Mouse (Mus musculus) right cerebral cortex, adult 18-20 months (tissue): ENCODE data around the gene Klk10.
A peak's percentile ranks its signal among the peaks of the same experiment; 100 is the strongest.

Source experiments
- DNase-seq: peaks from one replicate; pipeline ENCODE4 v3.0.0; 2022; ENCODE audit warnings: mixed read lengths

Klk10 gene

DNA sequence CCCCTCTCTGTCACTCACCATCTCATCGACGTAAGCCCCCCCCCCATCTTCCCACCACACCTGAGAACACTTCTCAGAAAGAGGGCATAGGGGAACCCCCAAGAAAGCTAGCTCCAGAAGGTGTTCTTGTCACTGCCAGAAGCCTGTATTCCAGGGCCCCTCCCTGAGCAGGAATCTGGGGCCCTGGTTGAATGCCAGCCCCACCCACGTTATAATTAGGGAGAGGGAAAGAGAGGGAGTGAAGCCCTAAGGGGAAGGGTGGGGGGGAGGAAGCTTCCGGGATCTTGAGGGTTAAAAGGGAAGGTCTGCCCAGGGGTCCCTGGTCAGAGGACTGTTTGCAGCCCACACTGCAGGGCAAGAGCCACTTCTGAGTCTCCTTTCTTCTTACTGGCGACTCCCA lies at the start of gene Klk10:
Klk10 (plus strand) TSS at position 290 of the 400 bp plus-strand sequence.
- DNase-seq: no peak

DNA sequence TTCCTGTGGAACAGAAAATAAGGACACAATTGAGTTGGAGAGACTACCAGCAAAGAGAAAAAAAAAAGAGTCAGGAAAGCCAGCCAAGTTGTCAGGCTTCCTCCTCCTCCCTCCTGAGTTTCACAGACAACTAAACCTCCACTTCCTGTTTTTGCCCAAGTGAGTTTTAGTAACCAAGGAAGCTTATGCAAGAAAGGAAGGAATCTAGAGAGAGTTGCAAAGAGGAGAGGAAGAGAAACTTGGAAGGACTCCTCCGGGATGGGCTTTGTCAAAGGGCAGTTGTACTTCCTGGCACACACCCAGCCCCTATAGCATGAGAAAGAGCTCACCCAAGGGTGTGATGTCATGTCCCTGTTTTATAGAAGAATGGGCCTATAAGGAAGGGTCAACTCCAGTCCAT lies 33.0 kb upstream of the Klk10 start:
- DNase-seq: peak; percentile 27

DNA sequence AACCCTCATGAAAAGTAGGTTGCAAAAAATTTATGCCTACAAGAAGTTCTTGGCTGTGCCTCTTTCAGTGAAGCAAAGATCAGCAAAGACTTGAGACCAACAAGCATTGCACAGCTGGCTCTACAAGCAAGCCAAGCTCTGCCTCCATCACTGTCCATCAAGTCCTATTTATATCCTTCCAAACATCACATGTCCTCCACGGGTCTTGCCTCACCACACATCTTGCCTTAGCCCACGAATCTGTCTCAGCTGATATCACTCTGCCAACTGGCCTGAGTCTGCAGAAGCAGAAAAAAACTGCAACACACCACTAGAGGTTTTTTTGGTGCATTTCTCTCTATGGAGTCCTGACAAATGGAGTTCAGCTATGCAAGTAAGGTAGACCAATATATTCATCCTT lies 28.0 kb upstream of the Klk10 start:
- no peak for DNase-seq

DNA sequence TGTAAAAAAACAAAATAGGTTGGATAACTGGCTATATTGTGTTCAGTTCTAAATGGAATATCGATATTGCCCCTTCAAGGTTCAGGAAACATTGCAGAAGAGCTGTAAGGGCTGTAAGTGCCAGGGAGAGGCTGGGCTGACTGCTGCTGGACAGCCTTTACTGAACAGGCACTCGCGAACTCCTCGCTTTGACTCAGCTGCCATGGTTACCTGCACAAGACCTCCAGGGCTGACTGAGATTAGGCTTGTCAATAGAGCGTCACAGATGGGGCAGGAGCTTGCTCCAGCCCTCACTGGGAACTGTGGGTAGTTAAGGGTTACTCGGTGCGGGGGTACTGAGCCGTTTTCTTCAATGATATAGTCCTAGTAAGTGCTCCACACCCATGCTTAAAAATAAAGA lies 14.4 kb upstream of the Klk10 start:
- no peak for DNase-seq

DNA sequence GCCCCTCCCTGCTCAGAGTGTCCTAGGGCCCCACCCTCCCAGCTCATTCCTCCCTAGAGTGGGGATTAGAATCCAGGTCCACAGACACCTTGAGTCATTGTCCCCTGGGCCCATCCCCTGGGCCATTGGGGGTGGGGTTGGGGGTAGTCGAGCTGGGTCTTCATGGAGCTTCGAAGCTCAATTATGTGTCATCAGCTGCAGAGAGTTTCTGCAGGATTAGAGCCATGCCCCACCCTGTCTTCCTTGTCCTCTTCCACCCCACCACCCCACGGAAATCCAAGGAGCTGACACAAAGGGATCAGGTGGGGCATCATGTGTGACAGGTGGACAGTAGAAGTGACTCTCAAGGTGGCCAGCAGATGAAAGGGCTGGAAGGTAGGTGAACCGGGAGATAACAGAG lies 12.2 kb upstream of the Klk10 start, which contains the start of gene Klk12:
Klk12 (plus strand) TSS at position 301 of the 400 bp plus-strand sequence.
- no peak for DNase-seq

DNA sequence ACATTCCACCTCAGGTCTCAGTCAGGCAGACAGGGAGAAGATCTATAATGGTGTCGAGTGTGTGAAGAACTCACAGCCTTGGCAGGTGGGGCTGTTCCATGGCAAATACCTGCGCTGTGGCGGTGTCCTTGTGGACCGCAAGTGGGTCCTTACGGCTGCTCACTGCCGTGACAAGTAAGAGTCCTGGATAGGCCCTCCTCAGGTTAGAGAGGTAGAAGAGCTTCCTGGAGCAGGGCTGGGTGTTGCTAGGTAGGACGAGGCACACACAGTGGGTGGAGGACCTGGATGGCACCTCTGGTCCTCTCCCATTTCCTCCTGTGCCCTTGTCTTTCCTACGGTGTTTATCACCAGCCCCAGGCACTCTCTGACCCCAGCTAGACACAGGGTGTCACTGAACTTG lies 11.2 kb upstream of the Klk10 start:
- DNase-seq: no peak

DNA sequence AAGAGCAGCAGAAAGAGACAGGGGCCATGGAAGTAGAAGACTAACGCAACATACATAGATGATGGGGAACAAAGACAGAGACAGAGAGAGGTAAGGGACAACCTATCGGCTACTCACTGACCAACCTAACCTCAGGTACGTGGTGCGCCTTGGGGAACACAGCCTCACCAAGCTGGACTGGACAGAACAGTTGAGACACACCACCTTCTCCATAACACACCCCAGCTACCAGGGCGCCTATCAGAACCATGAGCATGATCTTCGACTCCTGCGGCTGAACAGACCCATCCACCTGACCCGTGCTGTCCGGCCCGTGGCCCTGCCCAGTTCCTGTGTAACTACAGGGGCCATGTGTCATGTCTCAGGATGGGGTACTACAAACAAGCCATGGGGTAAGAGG lies 10.1 kb upstream of the Klk10 start:
- no peak for DNase-seq

DNA sequence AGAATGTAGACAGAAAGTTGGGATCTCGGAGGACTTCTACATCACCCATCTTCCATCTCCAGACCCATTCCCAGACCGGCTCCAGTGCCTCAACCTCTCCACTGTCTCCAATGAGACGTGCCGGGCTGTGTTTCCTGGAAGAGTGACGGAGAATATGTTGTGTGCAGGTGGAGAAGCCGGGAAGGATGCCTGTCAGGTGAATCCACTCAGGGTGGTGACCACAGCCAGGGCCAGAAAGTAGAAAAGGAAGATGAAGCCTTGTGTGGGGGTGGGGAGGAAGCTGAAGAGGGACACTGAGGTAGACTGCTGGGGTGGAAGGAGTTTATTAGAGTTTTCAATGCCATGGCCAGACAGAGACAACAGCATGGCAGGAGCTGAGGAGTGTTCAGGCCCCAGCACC lies 8.9 kb upstream of the Klk10 start:
- DNase-seq: no peak

DNA sequence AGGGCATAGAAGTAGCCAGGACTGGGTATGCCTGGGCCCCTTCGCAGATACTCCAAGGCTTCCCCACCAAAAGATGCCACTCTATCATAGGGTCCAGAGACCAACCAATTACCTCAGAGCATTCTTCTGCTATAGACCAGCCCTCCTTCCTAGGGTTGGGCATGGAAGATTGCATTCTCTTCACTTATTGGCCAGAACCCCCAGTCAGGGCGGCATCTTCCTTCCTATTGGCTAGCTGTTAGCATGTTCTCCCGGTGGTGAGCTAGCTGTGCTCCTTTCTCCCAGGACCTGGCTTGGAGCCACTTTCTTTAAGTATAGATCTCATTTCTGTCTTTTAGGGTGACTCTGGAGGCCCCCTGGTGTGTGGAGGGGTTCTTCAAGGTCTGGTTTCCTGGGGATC lies 7.9 kb upstream of the Klk10 start:
- no peak for DNase-seq

DNA sequence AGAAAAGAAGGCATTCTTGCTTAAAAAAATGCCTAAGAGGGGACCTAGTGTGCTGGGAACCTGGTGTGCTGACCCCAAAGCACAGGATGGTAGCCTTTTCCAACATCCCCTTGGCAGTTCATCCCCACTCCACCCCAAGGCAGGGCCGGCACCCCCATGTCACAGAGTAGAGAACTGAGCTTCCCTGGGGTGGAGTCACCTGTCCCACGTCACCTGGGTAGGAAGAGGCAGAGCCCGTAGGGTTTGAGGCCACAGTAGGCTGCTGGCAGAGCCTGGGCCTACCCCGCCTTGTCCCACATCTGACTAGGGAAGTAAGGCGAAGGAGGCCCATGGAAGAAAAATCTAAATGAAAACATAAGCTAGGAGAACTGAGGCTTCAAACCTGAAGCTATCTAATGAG lies 6.5 kb upstream of the Klk10 start, which contains the start of gene Klk11:
Klk11 (plus strand) TSS at position 241 of the 400 bp plus-strand sequence.
- no peak for DNase-seq

DNA sequence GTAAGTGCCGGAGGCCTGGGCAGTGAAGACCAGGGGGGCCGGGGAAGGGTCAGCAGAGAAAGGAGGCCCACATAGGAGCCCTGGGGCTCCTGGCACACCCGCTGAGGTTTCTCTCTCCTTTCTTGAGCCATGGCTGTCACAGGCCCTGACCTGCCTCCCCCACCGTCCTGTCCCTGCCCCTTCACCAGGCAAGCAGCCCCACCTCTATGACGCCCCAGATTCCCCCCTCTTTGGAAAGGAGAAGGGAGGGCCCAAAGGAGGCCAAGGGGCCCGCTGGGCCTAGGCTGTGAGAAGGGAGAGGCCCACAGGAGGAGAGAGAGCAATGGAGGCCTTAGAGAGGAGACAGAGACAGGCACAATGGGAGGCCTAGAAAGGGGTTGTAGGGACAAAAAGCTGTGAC lies 6.0 kb upstream of the Klk10 start:
- no peak for DNase-seq

DNA sequence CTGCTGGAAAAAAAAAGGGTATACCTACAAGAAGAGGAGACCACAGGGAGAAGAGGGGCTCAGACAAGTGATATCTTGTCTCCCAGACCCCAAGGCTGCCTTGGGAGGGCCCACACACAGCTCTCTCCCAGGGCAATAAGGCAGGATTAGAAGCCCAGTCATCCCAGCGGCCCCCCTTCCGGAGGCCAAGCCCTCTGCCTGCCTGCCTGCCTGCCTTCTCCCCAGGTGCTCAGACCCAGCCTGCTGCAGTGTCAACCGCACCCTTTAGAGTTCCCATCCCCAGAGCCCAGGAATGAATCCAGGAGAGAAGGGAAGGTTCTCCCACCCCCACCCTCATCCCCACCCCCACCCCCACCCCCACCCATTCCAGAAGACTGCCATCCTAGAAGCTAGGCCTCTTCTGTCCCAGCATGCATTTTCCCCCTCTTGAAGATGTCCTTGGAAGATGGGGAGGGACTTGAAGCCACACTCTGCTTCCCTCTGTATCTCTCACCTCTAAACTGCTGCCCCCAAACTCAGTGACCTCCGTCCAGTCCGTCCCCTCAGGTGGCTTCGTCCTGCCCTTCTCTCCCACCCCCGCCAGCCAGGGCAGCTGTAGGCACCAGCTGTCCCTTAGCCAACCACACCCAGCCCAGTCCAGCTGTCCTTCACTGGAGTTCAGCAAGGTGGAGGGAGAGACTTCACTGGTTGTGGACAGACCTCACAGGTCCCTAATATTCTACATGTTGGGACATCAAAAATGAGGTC lies 5.4 kb upstream of the Klk10 start:
- no peak for DNase-seq

DNA sequence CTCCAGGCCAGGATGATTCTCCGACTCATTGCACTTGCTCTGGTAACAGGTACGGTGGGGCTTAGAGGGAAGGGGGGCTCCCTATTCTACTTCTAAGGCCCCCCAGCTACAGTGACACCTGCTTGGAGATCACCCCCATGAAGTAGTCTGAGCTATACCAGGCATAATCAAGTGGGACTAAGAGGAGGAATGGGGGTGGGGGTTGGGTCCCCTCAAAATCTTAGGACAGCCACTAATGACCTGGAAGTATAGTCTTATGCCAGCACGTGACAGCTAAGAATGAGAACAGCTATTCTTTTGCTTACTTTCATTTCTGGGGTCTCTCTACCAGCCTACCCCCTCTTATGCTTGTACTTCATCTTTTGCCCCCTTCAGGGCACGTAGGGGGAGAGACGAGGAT lies 4.3 kb upstream of the Klk10 start:
- DNase-seq: no peak

DNA sequence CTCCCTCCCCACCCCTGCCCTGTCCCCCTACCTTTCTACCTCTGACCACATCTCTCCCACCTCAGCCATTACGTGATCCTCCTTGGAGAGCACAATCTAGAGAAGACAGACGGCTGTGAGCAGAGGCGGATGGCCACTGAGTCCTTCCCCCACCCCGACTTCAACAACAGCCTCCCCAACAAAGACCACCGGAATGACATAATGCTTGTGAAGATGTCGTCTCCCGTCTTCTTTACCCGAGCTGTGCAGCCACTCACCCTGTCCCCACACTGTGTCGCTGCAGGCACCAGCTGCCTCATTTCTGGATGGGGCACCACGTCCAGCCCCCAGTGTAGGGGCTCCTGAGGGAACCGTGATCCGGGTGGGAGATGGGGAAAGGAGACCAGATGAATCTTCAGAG lies 3.4 kb upstream of the Klk10 start:
- DNase-seq: no peak

DNA sequence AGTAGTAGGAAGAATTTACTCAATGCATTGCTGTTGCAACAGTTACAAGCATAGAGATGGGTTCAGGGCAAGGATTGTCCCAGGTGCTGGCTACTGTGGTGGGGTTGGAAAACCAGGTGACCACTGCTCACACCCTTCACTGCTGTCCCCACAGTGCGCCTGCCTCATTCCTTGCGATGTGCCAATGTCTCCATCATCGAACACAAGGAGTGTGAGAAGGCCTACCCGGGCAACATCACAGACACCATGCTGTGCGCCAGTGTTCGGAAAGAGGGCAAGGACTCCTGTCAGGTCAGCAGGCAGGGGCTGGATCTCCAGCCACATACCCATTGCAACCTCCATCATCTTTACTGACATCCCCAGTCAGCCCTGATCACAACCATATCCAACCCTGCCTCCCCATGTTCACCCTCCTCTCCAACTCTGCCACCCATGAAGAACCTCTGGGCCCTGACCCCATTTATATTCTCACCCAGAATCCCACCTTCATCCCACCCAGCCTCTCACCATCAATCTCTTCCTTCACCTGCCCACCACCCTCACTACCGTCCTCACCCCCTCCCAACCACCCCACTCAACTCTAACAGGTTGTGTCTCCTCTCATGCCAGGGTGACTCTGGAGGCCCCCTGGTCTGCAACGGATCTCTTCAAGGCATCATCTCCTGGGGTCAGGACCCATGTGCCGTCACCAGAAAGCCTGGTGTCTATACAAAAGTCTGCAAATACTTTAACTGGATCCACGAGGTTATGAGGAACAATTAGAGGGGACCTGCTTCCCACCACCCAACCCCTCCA lies 2.5 kb upstream of the Klk10 start:
- DNase-seq: no peak

DNA sequence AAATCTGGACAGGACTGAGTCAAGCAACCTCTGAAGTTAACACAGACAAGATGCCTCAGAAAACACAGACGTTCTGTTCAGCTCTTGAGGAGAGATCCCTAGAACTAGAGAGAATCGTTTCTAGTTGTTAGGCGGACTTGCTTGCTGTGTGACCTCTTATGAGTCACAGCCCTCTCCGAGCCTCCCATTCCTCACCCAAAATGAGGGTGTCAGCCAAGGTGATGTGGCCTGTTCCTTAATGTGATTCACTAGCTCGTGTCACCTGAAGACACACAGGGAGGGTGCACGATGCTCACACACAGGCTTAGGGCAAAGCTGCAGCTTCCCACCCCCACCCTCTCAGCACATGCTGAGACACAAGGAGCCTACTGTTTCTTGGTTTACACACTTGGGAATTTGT lies 594 bp upstream of the Klk10 start:
- no peak for DNase-seq

DNA sequence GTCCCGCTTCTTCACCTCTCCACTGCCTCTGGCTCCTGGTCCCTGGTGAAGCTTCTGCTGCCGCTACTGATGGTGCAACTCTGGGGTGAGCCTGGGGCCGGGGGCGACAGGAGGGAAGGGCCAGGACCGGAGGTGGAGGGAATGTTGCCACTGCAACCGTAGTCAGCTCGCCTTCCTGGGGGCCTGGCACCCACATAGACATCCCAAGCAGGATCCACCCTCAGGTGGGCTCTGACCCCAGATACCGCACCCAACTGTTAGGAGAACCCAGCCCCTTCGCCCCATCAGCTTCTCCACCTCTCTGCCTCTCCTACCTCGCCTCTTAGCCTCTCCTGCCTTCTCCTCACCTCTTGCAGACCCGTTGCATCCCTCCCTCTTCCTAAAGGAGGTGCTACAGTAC lies 706 bp downstream of the Klk10 start:
- no peak for DNase-seq

DNA sequence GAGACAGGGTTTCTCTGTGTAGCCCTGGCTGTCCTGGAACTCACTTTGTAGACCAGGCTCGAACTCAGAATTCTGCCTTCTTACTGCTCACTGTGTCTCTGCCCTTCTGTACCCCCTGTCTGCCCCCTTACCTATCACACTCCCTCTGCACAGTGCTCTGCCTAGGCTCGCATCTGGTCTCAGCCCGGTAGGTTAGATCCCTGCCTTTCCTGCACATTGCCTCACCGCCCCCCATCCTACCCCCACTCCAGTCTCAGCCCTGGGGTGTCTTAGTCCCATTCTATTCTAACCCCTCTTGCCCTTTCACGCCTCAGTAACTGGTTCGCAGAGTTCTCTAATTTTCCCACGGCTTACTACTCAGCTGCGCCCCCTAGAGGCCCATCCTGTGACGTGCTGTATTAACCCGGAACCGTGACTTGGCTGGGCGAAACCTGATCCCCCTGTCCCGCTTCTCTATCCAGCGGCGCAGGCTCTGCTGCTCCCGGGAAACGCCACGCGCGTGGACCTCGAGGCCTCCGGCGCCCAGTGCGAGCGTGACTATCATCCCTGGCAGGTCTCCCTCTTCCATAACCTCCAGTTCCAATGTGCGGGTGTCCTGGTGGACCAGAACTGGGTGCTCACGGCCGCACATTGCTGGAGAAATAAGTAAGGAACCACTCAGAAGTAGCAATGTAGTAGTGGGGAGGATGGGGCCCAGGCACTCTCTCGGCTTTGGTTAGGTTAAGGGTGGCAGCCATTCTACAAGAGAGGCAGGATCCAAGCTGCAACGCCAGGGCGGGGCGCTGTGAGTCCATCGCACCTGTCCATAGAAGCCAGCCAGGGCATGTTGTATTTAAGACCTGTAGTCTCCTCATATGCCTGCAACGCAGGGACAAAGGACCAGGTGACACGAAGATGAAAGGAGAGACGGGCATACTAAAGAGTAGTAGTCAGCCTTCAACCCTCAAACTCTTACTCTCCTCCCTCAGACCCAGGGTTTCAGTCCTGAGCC lies 1.7 kb downstream of the Klk10 start:
- DNase-seq: peak; percentile 40

DNA sequence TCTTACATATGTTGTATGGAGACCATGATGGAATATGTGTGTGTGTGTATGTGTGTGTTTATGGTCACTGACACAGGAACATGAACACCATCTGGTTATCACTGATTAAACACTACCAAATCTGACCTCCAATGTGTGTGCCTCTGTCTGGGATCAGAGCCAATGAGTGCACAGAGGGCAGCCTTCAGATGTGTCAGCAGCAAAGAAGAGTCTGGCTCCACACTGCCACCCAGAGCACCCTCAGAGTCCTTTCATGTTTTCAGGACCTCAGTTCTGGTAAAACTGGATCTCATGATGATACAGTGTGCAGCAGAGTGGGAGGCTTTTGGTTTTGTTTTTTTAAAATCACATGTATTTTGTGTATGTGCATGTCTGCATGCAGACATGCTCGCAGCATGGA lies 4.5 kb downstream of the Klk10 start:
- DNase-seq: no peak

DNA sequence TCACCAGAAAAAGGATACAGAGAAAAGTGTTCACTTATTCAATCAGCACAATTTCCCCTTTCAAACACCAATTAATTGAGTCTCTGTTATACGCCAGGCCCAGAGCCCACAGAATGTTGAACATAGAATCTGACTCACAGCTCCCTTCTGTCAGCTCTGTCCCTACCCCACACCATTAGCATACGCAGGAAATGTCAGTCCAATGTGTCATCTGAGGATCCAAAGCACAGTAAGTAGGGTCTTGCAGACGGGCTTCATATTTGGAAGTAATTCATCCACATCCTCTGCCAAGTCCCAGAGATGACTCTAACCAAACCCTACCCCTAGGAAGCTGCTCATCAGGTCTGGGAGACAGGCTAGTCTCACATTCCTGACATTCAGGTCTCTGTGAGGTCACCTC lies 7.3 kb downstream of the Klk10 start:
- DNase-seq: no peak

DNA sequence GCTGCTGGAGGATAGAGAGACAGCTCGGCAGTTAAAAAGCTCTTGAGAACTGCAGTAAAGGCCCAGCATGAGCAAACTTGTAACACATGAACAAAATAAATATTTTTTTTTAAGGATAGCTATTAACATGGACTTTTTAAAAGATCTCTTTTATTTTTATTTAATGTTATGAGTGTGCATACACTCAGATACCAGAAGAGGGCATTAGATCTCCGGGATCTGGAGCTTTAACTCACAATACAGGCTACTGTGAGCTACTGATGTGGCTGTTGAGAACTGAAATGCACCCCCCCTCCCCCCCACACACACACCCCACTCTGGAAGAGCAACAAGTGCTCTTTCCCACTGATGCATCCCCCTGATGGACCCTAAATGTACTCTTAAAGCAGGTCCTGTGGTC lies 8.5 kb downstream of the Klk10 start:
- DNase-seq: no peak

DNA sequence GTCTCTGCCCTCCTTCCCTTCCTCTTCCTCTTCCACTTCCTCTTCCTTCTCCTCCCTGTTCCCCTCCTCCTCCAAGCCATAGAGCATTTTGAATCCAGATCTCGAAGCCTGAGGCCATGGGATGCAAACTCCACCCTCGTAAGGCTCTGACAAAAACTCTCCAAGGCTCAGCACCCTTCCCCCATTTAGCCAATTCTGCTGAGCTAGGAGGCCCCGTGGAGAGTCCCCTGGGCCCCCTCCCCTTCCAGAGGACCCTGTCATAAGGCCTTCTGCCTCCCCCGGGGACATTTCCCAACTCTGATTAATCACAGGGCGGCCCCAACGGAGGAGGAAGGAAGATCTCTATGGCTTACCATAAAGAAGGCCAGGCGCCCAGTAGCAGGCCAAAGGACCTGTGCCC lies 10.8 kb downstream of the Klk10 start, which contains the start of gene Klk9:
Klk9 (plus strand) TSS at position 301 of the 400 bp plus-strand sequence.
- DNase-seq: no peak

DNA sequence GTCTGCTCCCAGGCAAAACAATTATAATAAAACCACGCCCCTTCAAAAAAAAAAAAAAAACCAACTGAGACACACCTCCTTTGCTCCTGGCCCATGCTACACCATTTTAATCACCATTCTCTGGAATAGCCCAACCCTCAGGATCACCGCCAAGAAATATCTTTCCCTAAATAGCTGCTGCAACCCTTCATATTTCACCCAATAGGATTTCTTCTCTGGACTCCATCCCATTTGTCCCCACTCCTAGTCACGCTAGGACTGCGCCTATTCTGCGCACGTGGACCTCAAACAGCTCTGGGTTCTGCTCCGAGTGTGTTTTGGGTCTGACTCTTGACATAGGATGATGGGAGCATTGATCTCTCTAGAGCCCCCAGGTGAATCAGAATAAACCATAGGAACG lies 15.5 kb downstream of the Klk10 start:
- no peak for DNase-seq
